Mouse (Mus musculus) CD8-positive naive resting alpha-beta T cell, adult 57 days (primary cell): ENCODE results near the gene Piga. TPM values are rescaled to one million over a fixed set of nuclear protein-coding genes. Genes with fewer than 3 reads are reported as not detected.

ENCODE experiments used
- total RNA-seq: library from RNA; stranded (reverse); gene quantifications from one replicate; pipeline ENCODE4 v1.2.4, GENCODE M21; 2023

Gene Piga
- total RNA-seq: 30.4 TPM

DNA sequence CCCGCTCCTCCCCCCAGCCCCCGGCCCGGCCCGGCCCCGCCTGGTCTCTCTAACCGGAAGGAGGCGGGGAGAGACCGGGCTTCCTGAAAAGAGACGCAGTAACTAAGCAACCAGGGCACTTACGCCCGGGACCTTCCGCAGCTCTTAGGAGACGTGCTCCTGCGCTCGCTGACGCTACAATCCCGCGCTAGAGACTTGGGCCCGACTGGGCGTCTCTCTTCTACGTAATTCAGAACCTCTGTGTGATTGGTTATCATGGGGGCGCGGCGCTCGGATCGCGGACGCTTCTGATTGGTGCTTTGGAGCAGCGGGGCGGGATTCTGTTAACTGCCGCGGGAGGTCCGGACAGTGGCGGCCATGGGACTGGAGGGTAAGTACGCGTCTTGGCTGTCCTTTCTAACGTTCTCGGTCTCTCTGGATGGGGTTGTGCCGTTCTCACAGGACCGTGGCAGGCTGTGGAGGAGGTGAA, at the start of gene Piga:
Gene Piga (plus strand): TSS at position 317 of the 469 bp plus-strand sequence.

DNA sequence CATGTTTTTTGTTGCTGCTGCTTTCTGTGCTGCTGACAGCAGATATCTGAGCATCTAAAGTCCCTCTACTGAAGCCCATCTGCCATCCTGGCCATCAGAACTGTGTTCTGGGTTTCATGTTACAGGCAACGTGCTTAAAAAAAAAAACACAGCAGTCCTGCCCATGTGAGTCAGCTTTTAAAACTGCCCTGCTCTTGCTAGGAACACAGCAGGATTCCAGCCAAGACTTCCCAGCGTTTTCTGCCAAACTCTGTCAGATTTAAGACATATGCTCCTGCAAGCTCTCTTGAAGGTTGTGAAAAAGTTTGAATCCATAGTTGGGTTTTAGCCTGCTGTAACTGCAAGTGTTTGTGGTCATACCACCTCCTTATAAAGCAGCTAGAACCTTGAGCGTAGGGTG, 46.5 kb upstream of the Piga start, which contains the start of gene Vegfd:
Gene Vegfd (plus strand): TSS at position 298 of the 400 bp plus-strand sequence.

DNA sequence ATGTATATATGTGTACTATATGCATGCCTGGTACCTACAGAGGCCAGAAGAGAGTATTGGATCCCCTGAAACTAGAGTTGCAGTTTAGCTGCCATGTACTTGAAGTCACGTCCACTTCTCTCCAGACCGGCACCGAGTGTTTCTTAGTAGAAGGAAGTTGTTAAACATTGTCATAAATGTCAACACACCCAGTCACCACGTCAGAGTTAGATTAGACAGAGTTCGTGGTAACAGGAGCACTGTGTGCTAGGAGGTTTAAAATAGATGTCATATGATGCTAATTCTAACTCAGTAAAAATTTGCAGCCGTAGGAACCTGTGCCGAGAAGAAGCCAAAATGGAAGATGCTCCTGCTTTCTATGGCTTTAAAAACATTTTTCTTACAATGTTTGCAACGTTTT, 17.1 kb downstream of the Piga start, which contains the start of gene Asb11:
Gene Asb11 (plus strand): TSS at position 286 of the 400 bp plus-strand sequence.

Other genes starting within 250 kb of the Piga start
- gene Bmx, start 161.6 kb upstream of the Piga start, total RNA-seq: not detected
- not detected for gene Pir, start 150.4 kb upstream of the Piga start, total RNA-seq
- not detected for gene Vegfd, start 46.4 kb upstream of the Piga start, total RNA-seq
- 0.49 TPM for gene Asb11, start 17.2 kb downstream of the Piga start, total RNA-seq
- gene Asb9, start 86.5 kb downstream of the Piga start, total RNA-seq: not detected